Mouse (Mus musculus): Measurements from ENCODE around the gene Nos1ap.

Gene Nos1ap

GRCm38 (mm10) chr1:170589219-170590040, at the start of gene Nos1ap:
Gene Nos1ap (minus strand): TSS chr1:170589861.
- no peak for DNase-seq (ENCODE audit: low read depth, low spot score)

DNA sequence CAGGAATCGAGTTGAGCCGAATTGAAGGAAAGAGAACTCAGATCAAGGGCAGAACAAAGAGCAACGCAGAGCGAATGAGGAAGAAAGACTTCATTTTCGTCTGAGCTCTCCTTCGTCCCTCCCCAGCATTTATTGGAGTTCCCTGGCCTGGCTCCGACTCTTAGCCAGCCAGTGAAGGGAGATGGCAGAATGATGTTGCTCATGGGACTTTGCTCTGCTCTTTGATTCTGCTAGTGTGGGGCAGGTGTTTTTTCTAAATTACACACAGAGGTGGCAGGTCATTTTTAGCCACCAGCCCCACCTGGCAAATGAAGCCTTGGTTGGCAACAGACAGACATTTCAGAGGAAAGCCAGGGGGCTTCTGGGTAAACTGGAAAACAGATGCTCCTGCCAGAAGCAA, 49.3 kb upstream of the Nos1ap start:
- no peak for DNase-seq (ENCODE audit: low read depth, low spot score)

GRCm38 (mm10) chr1:170632856-170633255, 43.2 kb upstream of the Nos1ap start:
- DNase-seq (ENCODE audit: low read depth, low spot score) = no peak

- DNase-seq (ENCODE audit: low read depth, low spot score) = peak; percentile 89
Measured at GRCm38 (mm10) chr1:170632385-170632784, 42.7 kb upstream of the Nos1ap start.

- DNase-seq (ENCODE audit: low read depth, low spot score) = no peak
Measured at GRCm38 (mm10) chr1:170631571-170631970, 41.9 kb upstream of the Nos1ap start.

GRCm38 (mm10) chr1:170630489-170630888, 40.8 kb upstream of the Nos1ap start:
- no peak for DNase-seq (ENCODE audit: low read depth, low spot score)

DNA sequence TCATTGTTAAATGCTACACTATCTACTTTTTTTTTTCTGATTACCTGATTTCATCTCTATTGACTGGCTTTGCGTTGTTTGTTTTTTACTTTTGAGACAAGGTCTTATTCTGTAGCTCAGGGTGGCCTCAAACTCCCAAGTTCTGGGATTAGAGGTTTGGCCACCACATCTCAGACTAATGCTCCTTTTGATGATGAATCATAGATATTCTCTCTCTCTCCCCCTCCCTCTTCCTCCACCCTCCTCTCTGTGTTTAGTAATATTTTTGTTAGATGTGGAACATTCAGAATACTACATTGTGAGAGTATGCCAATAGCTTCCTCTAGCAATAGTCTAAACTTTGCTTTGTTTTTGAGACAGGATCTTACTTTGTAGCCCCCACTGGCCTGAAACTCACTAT, 33.8 kb upstream of the Nos1ap start:
- no peak for DNase-seq (ENCODE audit: low read depth, low spot score)

GRCm38 (mm10) chr1:170622934-170623333, 33.3 kb upstream of the Nos1ap start:
- DNase-seq (ENCODE audit: low read depth, low spot score) = no peak

DNA sequence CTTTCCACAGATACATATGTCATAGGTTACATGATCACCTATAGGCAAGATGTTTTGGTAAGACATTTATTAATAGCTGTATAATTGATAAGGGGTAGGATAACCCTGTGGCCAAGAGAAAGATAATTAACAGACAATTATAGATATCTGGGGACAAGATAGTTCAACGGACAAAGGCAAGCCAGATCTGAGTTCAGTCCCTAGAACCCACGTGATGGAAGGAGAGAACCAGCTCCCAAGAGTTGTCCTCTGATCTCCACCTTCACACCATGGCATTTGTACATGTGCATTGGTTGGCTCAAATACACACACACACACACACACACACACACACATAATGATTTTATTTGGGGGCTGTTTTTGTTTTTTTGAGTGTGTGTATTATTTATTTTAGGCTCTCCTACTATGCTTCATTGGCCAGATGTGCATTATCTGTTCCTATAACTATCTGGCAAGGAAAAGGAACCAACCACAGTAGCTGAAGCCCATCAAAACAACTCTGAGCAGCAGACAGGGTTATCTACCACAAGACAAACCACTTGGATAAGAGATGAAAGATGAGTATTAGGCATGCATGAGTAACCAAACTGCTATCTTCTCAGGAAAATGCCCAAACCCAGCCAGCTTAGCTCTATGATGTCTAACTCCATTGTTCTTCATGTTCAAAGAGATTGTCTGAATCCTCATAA, 30.2 kb upstream of the Nos1ap start:
- no peak for DNase-seq (ENCODE audit: low read depth, low spot score)

DNA sequence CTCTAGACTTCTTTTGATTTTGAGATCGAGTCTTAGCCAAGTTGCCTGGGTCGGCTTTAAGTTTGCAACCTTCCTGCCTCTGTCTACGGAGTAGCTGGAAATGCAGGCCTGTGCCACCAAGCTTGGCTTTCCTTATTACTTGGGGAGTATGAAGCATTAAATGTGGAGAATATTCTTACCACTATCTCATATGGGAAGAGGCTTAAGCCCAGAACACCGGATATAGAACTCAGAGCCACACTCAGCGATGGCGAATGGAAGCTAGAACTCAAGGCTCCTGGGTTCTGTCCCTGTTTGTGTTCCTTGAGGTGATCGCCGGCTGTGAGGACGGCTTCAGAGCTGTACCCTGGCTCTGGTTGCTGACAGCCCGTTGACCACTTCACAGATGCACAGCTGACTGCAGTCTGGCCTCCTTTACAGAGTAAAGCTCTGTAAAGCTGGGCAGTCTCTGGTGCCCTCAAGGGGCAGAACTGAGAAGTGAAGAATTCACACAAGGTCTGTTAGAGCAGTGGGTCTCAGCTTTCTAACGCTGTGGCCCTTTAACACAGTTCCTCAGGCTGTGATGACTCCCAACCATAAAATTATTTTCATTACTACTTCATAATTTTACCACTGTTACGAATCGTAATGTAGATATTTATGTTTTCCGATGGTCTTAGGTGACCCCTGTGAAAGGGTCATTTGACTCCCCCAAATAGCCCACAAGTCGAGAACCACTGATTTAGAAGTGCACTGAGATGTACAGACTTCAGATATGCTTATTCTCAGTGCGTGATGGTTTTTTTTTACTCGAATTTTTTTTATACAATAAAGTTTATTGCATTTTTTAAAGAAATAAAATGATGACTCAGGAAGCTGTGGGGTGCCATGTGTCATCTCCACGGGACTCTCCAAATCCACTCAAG, 23.6 kb upstream of the Nos1ap start:
- DNase-seq (ENCODE audit: low read depth, low spot score) = peak; percentile 68

DNA sequence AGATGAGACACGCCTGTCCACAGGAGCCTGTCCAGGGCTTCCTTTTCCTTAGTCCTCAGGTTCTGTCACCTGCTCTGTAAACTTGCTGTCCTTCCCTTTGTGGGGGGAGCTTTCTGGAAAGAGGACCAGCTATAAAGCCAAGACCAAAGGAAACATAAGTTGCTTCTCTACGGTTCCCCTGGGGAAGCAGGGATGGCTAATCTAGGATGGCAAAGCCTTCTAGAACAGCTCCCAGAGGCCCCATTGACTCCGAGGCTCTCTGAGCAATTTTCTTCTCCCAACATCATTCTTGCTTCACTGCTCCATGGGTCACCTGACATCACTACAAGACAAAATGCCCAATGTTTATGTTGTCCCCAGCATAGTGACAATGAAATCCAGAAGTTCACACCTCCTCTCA, 22.0 kb upstream of the Nos1ap start:
- no peak for DNase-seq (ENCODE audit: low read depth, low spot score)

GRCm38 (mm10) chr1:170610695-170611094, 21.0 kb upstream of the Nos1ap start:
- no peak for DNase-seq (ENCODE audit: low read depth, low spot score)

DNA sequence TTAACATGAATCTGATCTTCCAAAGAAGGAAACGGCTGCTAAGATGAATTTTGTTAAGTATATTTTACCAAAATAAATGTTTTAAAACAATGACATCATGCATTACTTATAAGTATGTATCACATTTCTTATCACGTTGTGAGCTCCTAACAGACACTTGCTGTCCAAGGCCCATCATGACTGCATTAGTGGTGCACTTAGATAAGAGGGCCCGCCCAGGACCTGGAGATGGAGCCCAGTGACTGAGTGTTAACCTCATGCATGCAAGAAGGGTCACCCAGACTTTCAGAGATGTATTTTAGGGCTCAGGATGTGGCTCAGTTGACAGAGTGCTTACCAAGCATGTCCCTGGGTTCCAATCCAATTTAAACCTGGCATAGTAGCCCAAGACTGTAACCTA, 20.6 kb upstream of the Nos1ap start:
- no peak for DNase-seq (ENCODE audit: low read depth, low spot score)

GRCm38 (mm10) chr1:170609872-170610271, 20.2 kb upstream of the Nos1ap start:
- DNase-seq (ENCODE audit: low read depth, low spot score) = no peak

- no peak for DNase-seq (ENCODE audit: low read depth, low spot score)
Measured at GRCm38 (mm10) chr1:170608461-170609071, 18.9 kb upstream of the Nos1ap start.

- no peak for DNase-seq (ENCODE audit: low read depth, low spot score)
Measured at GRCm38 (mm10) chr1:170607231-170607917, 17.7 kb upstream of the Nos1ap start.

DNA sequence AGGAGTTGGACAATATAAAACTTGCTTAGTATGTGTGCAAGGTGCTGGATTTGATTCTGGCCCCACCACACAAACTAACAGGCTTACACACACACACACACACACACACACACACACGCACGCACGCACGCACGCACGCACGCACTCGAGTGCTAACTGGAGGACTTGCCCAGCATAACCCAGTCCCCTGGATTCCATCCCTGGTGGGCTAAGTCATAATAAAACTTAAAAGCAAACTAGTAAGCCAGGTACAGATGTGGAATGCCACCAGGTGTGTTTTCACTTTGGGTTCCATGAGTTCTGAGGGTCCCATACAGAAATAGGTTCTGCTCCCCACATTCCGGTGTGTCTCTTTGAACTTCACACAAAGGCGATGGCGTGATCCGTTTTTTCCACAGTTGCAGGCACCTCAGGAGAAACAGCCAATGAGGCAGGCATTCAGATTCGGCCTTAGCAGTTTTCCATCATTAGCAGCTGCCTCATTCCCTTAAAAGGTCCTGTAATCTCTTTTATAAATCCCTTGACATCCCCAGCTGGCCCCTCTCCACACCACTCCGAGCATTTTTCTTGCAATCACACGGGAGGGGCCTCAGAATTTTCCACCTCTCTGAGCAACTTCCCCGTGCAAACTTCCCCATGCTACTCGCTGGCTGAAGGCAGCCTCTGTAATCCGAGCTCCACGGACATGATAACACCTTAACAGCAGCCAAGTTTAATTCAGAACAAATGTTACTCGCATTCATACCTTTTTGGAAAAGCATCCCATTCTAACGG, 15.8 kb upstream of the Nos1ap start:
- DNase-seq (ENCODE audit: low read depth, low spot score) = no peak

DNA sequence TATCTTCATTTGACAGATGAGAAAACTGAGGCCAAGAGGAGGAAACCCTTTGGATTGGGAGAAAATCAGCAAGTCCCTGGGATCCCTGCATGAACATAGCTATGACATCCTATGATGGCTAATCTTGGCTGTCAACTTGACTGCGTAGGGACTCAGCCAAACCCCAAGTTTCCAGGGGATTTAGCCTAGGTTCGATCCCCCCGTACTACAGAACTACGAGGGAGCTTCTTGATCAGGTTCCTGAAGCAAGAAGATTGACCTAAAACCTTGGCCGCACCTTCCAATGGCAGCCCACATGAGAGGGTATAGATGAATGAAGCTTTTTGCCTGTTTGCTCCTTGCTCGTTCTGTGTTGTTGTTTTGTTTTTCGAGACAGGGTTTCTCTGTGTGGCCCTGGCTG, 4.9 kb upstream of the Nos1ap start:
- DNase-seq (ENCODE audit: low read depth, low spot score) = no peak

GRCm38 (mm10) chr1:170590531-170590930, 870 bp upstream of the Nos1ap start:
- peak; percentile 9 for DNase-seq (ENCODE audit: low read depth, low spot score)

- peak; percentile 21 for DNase-seq (ENCODE audit: low read depth, low spot score)
Measured at GRCm38 (mm10) chr1:170590041-170590360, 340 bp upstream of the Nos1ap start.

DNA sequence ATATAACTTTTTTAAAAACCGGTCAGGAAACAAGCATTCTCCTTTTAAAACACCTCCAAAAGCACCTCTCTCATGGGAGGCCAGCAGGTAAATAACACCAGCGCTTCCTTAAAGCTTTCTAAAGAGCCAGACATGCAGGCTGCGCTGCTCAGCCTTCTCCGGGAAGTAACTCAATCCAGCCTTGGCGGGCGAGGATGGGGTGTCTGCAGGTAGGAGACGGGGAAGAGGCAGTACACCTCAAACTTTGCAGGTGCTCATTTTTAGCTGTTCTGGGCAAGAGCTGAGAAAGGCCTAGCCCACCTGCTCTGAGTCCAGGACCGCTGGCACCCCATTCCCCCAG, 812 bp downstream of the Nos1ap start:
- DNase-seq (ENCODE audit: low read depth, low spot score) = peak; percentile 14
